Mouse (Mus musculus) effector memory CD4-positive, alpha-beta T cell, adult 5 months (primary cell): ENCODE data around the gene Cylc1. TPM values are rescaled to one million over a fixed set of nuclear protein-coding genes. Genes with fewer than 3 reads are reported as not detected.

Source experiments
- polyA plus RNA-seq: library from polyadenylated mRNA; unstranded; fragments of 100-300 nt; shearing (Covaris generic); gene quantifications from one replicate; pipeline ENCODE4 v1.2.1, GENCODE M21; 2017

Cylc1 gene
- not detected for polyA plus RNA-seq

DNA sequence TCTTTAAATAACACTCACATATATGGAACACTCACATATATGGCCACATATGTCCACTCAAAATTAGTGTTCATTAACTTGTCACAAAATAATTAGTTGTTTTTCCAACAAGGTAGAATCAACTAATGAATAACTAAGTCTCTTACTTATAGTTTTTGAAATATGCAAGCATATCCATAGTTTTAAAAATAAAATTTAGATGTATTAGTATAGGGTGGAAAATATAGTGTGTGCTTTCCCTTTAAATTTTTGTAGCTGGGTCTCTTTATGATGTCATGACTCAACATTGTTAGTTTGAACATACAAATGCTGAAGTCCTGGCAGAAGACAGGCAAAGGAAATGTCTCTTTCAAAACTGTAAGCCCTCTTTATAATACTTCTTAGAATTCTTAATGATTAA, at the start of gene Cylc1:
Gene Cylc1 (plus strand): TSS at position 301 of the 400 bp plus-strand sequence.

GRCm38 (mm10) chrX:111168040-111168439, 57.8 kb downstream of the Cylc1 start, which contains the start of gene Gm10112:
TSS of gene Gm10112 (plus strand) at chrX:111168340.

Other genes with a start within 250 kb of the Cylc1 start
- not detected for gene Gm10112, start 57.9 kb downstream of the Cylc1 start, polyA plus RNA-seq